Mouse (Mus musculus) limb, embryonic 15.5 days (tissue): ENCODE results near the gene Dnajb8. TPM values are rescaled to one million over a fixed set of nuclear protein-coding genes. Genes with fewer than 3 reads are reported as not detected.

ENCODE experiments used
- ATAC-seq: fragments of 200-750 bp; cut with Nextera tagmentation; 2 replicates; pipeline ENCODE4 v1.8.0; 2017; ENCODE audit warnings: low read depth, moderate TSS enrichment; ENCODE audit not compliant: insufficient number of reproducible peaks, low FRiP score, low TSS enrichment
- H3K27ac ChIP-seq: fragments of 300-500 bp; sonication (generic); 2 replicates; pipeline ENCODE4 v1.5.1; 2015; ENCODE audit warnings: moderate library complexity, mild to moderate bottlenecking, inconsistent platforms
- H3K27me3 ChIP-seq: fragments of 300-500 bp; sonication (generic); 2 replicates; pipeline ENCODE4 v1.6.1; 2015; ENCODE audit warnings: inconsistent platforms
- H3K36me3 ChIP-seq: fragments of 300-500 bp; sonication (generic); 2 replicates; pipeline ENCODE4 v1.6.1; 2015; ENCODE audit warnings: inconsistent platforms
- H3K4me1 ChIP-seq: fragments of 300-500 bp; sonication (generic); 2 replicates; pipeline ENCODE4 v1.6.1; 2015; ENCODE audit warnings: inconsistent platforms
- H3K4me2 ChIP-seq: fragments of 300-500 bp; sonication (generic); 2 replicates; pipeline ENCODE4 v1.6.1; 2015; ENCODE audit warnings: mild to moderate bottlenecking, inconsistent platforms
- H3K4me3 ChIP-seq: fragments of 300-500 bp; sonication (generic); 2 replicates; pipeline ENCODE4 v1.5.1; 2015; ENCODE audit warnings: mild to moderate bottlenecking, inconsistent platforms
- H3K9ac ChIP-seq: fragments of 300-500 bp; sonication (generic); 2 replicates; pipeline ENCODE4 v1.6.1; 2015; ENCODE audit warnings: inconsistent platforms
- H3K9me3 ChIP-seq: fragments of 300-500 bp; sonication (generic); 2 replicates; pipeline ENCODE4 v1.6.1; 2016; ENCODE audit warnings: inconsistent platforms
- WGBS: fragments of 180-500 bp; shearing (Covaris S2); methylation state at CpG from one replicate; pipeline ENCODE4 v1.1.7; 2015; 5-methylcytosine and 5-hydroxymethylcytosine counted together
- polyA plus RNA-seq: library from polyadenylated mRNA; unstranded; fragments of >200 nt; fragmentation: Nextera tagmentation; extraction: Ambion mirVana; gene quantifications from 2 replicates; pipeline ENCODE4 v1.2.1, GENCODE M21; 2015

Gene Dnajb8
- polyA plus RNA-seq, 1 experiment from 2014 or later: not detected

- H3K9me3 ChIP-seq: no peaks in the 10 kb centered on the region
- H3K9ac ChIP-seq: no peak overlapping the region
- no peaks in the 10 kb centered on the region for H3K36me3 ChIP-seq
- H3K4me3 ChIP-seq: no peak overlapping the region
- 94% methylated on average over 2 of the region's 2 CpGs for WGBS
- H3K4me1 ChIP-seq: no peaks in the 10 kb centered on the region; the same call in 1 of the 2 replicates
- H3K27ac ChIP-seq: no peak overlapping the region
- no peak overlapping the region for H3K4me2 ChIP-seq
- no peak for ATAC-seq
- no peaks in the 10 kb centered on the region for H3K27me3 ChIP-seq
Observed at GRCm38 (mm10) chr6:88267970-88268369, 45.9 kb downstream of the Dnajb8 start.

- Histone ChIP-seq H3K9me3 (no peaks in the 10 kb centered on the region), H3K9ac (no peak overlapping the region), H3K27me3 (no peaks in the 10 kb centered on the region), H3K27ac (no peak overlapping the region), H3K4me1 (no peaks in the 10 kb centered on the region; the same call in 1 of the 2 replicates), H3K4me2 (no peak overlapping the region), H3K4me3 (no peak overlapping the region), H3K36me3 (no peaks in the 10 kb centered on the region)
- WGBS: 83% methylated on average over 6 of the region's 6 CpGs
- ATAC-seq: no peak
Observed at GRCm38 (mm10) chr6:88274623-88275022, 52.6 kb downstream of the Dnajb8 start.

GRCm38 (mm10) chr6:88276221-88276620 lies 54.2 kb downstream of the Dnajb8 start:
- Histone ChIP-seq H3K4me1 (no peaks in the 10 kb centered on the region; the same call in 1 of the 2 replicates), H3K4me2 (no peak overlapping the region), H3K27ac (no peak overlapping the region), H3K9me3 (no peaks in the 10 kb centered on the region), H3K4me3 (no peak overlapping the region), H3K36me3 (no peaks in the 10 kb centered on the region), H3K27me3 (no peaks in the 10 kb centered on the region), H3K9ac (no peak overlapping the region)
- ATAC-seq: no peak
- 85% methylated on average over 4 of the region's 4 CpGs for WGBS

- no peak overlapping the region for H3K27ac ChIP-seq
- H3K36me3 ChIP-seq: no peaks in the 10 kb centered on the region
- H3K9ac ChIP-seq: no peak overlapping the region
- no peak overlapping the region for H3K4me2 ChIP-seq
- no peaks in the 10 kb centered on the region for H3K9me3 ChIP-seq
- ATAC-seq: no peak
- H3K4me3 ChIP-seq: no peak overlapping the region
- no peaks in the 10 kb centered on the region; the same call in 1 of the 2 replicates for H3K4me1 ChIP-seq
- WGBS: 91% methylated on average over 4 of the region's 4 CpGs
- H3K27me3 ChIP-seq: no peaks in the 10 kb centered on the region
Observed at GRCm38 (mm10) chr6:88277242-88277641, 55.2 kb downstream of the Dnajb8 start.

GRCm38 (mm10) chr6:88278141-88278540 lies 56.1 kb downstream of the Dnajb8 start:
- Histone ChIP-seq H3K4me2 (no peak overlapping the region), H3K36me3 (no peaks in the 10 kb centered on the region), H3K4me1 (no peaks in the 10 kb centered on the region), H3K27me3 (no peaks in the 10 kb centered on the region), H3K27ac (no peak overlapping the region), H3K9me3 (no peaks in the 10 kb centered on the region), H3K4me3 (no peak overlapping the region), H3K9ac (no peak overlapping the region)
- 78% methylated on average over 2 of the region's 2 CpGs for WGBS
- ATAC-seq: no peak

- 0 out of 2 replicates have a peak, but pooled peaks have one; percentile 10 for ATAC-seq
- no peaks in the 10 kb centered on the region for H3K4me1 ChIP-seq
- WGBS: 75% methylated on average over 6 of the region's 6 CpGs
Observed at GRCm38 (mm10) chr6:88290129-88290766, 68.2 kb downstream of the Dnajb8 start.

GRCm38 (mm10) chr6:88292274-88292909 lies 70.3 kb downstream of the Dnajb8 start:
- H3K4me1 ChIP-seq: no peaks in the 10 kb centered on the region
- no peak overlapping the region for H3K4me2 ChIP-seq
- ATAC-seq: no peak
- 0 out of 2 replicates have a peak, but pooled peaks cover 4% of the 10 kb centered on the region for H3K36me3 ChIP-seq
- no peaks in the 10 kb centered on the region for H3K27me3 ChIP-seq
- no peak overlapping the region for H3K9ac ChIP-seq
- H3K27ac ChIP-seq: no peak overlapping the region
- no peaks in the 10 kb centered on the region for H3K9me3 ChIP-seq
- 73% methylated on average over 4 of the region's 4 CpGs for WGBS
- H3K4me3 ChIP-seq: no peak overlapping the region

More at GRCm38 (mm10) chr6:88290129-88290766, 68.2 kb downstream of the Dnajb8 start:
- Histone ChIP-seq H3K27me3 (no peaks in the 10 kb centered on the region), H3K9me3 (no peaks in the 10 kb centered on the region), H3K4me2 (no peak overlapping the region), H3K9ac (no peak overlapping the region), H3K4me3 (no peak overlapping the region), H3K27ac (no peak overlapping the region), H3K36me3 (no peaks in the 10 kb centered on the region)

GRCm38 (mm10) chr6:88299491-88299890 lies 77.4 kb downstream of the Dnajb8 start:
- Histone ChIP-seq H3K27ac (no peak overlapping the region), H3K9me3 (no peaks in the 10 kb centered on the region), H3K36me3 (0 out of 2 replicates have a peak, but pooled peaks cover 6% of the 10 kb centered on the region), H3K27me3 (no peaks in the 10 kb centered on the region), H3K4me3 (no peak overlapping the region), H3K4me2 (no peak overlapping the region), H3K4me1 (no peaks in the 10 kb centered on the region), H3K9ac (no peak overlapping the region)
- 52% methylated on average over 2 of the region's 2 CpGs for WGBS
- no peak for ATAC-seq

- no peaks in the 10 kb centered on the region for H3K4me1 ChIP-seq
- no peak overlapping the region for H3K4me3 ChIP-seq
- no peak for ATAC-seq
- H3K9ac ChIP-seq: no peak overlapping the region
- no peaks in the 10 kb centered on the region for H3K27me3 ChIP-seq
- H3K4me2 ChIP-seq: no peak overlapping the region
- H3K36me3 ChIP-seq: 0 out of 2 replicates have a peak, but pooled peaks cover 2% of the 10 kb centered on the region
- no peaks in the 10 kb centered on the region for H3K9me3 ChIP-seq
- no peak overlapping the region for H3K27ac ChIP-seq
- WGBS: 61% methylated on average over 7 of the region's 7 CpGs
Observed at GRCm38 (mm10) chr6:88301234-88301633, 79.2 kb downstream of the Dnajb8 start.

Other genes with a start within 250 kb of the Dnajb8 start
- gene H1fx, start 240.6 kb upstream of the Dnajb8 start, polyA plus RNA-seq: 25.3 and 26.3 TPM in 2 replicates
- 221 and 249 TPM in 2 replicates for gene Rab7, start 177.0 kb upstream of the Dnajb8 start, polyA plus RNA-seq
- gene Rpn1, start 137.8 kb upstream of the Dnajb8 start, polyA plus RNA-seq: 424 and 437 TPM in 2 replicates
- gene Gata2, start 28.4 kb upstream of the Dnajb8 start, polyA plus RNA-seq: 21.8 and 21.9 TPM in 2 replicates
- gene Eefsec, start 224.3 kb downstream of the Dnajb8 start, polyA plus RNA-seq: 35.1 TPM in 2 replicates
- gene Ruvbl1, start 243.1 kb downstream of the Dnajb8 start, polyA plus RNA-seq: 118 and 122 TPM in 2 replicates